7 mouse cellular contexts compared by ENCODE assay signal in the genomic region with DNA sequence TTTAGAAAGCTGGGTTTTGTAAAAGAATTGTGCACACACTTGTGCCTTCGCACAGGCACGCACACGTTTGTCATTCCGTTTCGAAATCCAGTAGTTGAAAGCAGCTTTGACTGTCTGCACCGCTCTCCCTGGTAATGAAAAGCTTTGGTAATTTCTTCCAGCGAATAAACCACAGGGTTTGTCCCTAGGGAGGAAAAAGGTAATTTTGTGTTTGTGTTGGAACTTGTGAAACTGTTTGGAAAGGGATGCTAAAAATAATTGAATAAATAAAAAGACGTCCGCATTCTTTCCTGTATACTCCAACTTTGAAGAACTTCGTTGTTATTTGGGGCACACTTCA. TPM values are rescaled to one million over a fixed set of nuclear protein-coding genes. Genes with fewer than 3 reads are reported as not detected.
DNase-seq lines count a peak whose midpoint lies in the region; ATAC-seq and TF ChIP-seq lines count a peak whose summit lies in the region.

No protein-coding gene starts in this region.

- H3K4me2 ChIP-seq in forebrain, postnatal 0 days (ENCODE audit: low read depth) = peak overlapping the region; percentile 75
- peak overlapping the region; percentile 86 for H3K4me2 ChIP-seq in liver, embryonic 16.5 days (ENCODE audit: low read depth, low read length)

- no peak for DNase-seq in forebrain, postnatal 0 days
- no peak for DNase-seq in embryo, embryonic 9.5 days (ENCODE audit: extremely low spot score)
- DNase-seq in spleen, adult 18-20 months = no peak
- no peak for DNase-seq in natural killer cell, adult 2 months (ENCODE audit: low spot score in 2 of 2)

- H3K79me3 ChIP-seq in C2C12 (ENCODE audit: low read depth) = peaks cover 11% of the 10 kb centered on the region

- peaks cover 25% of the 10 kb centered on the region for H3K79me2 ChIP-seq in C2C12 (ENCODE audit: control insufficient read depth, insufficient read depth)

- 11% methylated on average over 10 of the region's 10 CpGs for WGBS in forebrain, postnatal 0 days
- 3% methylated on average over 10 of the region's 10 CpGs for WGBS in liver, embryonic 16.5 days (ENCODE audit: insufficient replicate concordance)

- no peak for TF ChIP-seq EP300 in ES-Bruce4 (IDR thresholded peaks at IDR 0.05; ENCODE audit: insufficient read depth, low read depth, low read length)

- H3K4me1 ChIP-seq in ES-Bruce4 (ENCODE audit: control insufficient read depth, insufficient read depth, low read length) = no peaks in the 10 kb centered on the region
- H3K4me1 ChIP-seq in forebrain, postnatal 0 days (ENCODE audit: insufficient read depth) = 0 out of 2 replicates have a peak, but pooled peaks cover 9% of the 10 kb centered on the region
- H3K4me1 ChIP-seq in liver, embryonic 16.5 days (ENCODE audit: control insufficient read depth, low read depth, low read length) = peaks cover 20% of the 10 kb centered on the region

- no peak for TF ChIP-seq POLR2A in ES-Bruce4 (IDR thresholded peaks at IDR 0.05; ENCODE audit: insufficient read depth, low read length)

- H3K4me3 ChIP-seq in C2C12 (ENCODE audit: insufficient read depth, poor library complexity, severe bottlenecking) (peak overlapping the region; percentile 59), ES-Bruce4 (ENCODE audit: low read depth, low read length) (peak overlapping the region; percentile 97)
- H3K4me3 ChIP-seq in forebrain, postnatal 0 days (ENCODE audit: low read depth, low read length) = peak overlapping the region; percentile 57
- H3K4me3 ChIP-seq in liver, embryonic 16.5 days (ENCODE audit: low read depth, low read length) = peak overlapping the region; percentile 70

- 0 out of 2 replicates have a peak, but pooled peaks have one; percentile 12 for ATAC-seq in forebrain, postnatal 0 days
- ATAC-seq in liver, embryonic 16.5 days (ENCODE audit: low read depth) = peak; percentile 6; the same call in 1 of the 2 replicates

- no peaks in the 10 kb centered on the region for H3K27me3 ChIP-seq in C2C12 (ENCODE audit: control insufficient read depth, insufficient read depth, insufficient read length)
- no peaks in the 10 kb centered on the region for H3K27me3 ChIP-seq in ES-Bruce4 (ENCODE audit: control insufficient read depth, insufficient read depth, low read length, poor library complexity, severe bottlenecking)
- no peaks in the 10 kb centered on the region for H3K27me3 ChIP-seq in forebrain, postnatal 0 days (ENCODE audit: insufficient read depth, low read length)
- no peaks in the 10 kb centered on the region for H3K27me3 ChIP-seq in liver, embryonic 16.5 days (ENCODE audit: control insufficient read depth, insufficient read depth, low read depth, low read length)

- no peaks in the 10 kb centered on the region for H3K9me3 ChIP-seq in ES-Bruce4 (replicated peaks; ENCODE audit: control insufficient read depth, insufficient read depth, low read length, poor library complexity, severe bottlenecking)
- H3K9me3 ChIP-seq in forebrain, postnatal 0 days (ENCODE audit: low read length) = no peaks in the 10 kb centered on the region
- no peaks in the 10 kb centered on the region for H3K9me3 ChIP-seq in liver, embryonic 16.5 days (replicated peaks; ENCODE audit: control insufficient read depth, low read length)

- peak overlapping the region; percentile 30 for H3ac ChIP-seq in C2C12 (ENCODE audit: control insufficient read depth, insufficient read length, low read depth)

- H3K27ac ChIP-seq in ES-Bruce4 (ENCODE audit: insufficient read depth, low read length) = no peak overlapping the region
- no peak overlapping the region for H3K27ac ChIP-seq in forebrain, postnatal 0 days (ENCODE audit: low read depth, low read length)
- peak overlapping the region; percentile 73 for H3K27ac ChIP-seq in liver, embryonic 16.5 days (ENCODE audit: low read length)

- peak overlapping the region; percentile 38 for H3K9ac ChIP-seq in ES-Bruce4 (ENCODE audit: low read depth, poor library complexity, severe bottlenecking)
- H3K9ac ChIP-seq in forebrain, postnatal 0 days = peak overlapping the region; percentile 52
- H3K9ac ChIP-seq in liver, embryonic 16.5 days (ENCODE audit: low read depth, low read length) = peak overlapping the region; percentile 65

- TF ChIP-seq CTCF in C2C12 (IDR thresholded peaks at IDR 0.05; ENCODE audit: control insufficient read depth, insufficient read depth, insufficient read length) (no peak), ES-Bruce4 (IDR thresholded peaks at IDR 0.05; ENCODE audit: low read depth, low read length) (no peak)
- TF ChIP-seq CTCF in forebrain, postnatal 0 days (IDR thresholded peaks at IDR 0.05; ENCODE audit: low read depth) = no peak

- H3K36me3 ChIP-seq in C2C12 (ENCODE audit: control insufficient read depth, insufficient read depth) = no peaks in the 10 kb centered on the region
- H3K36me3 ChIP-seq in ES-Bruce4 (ENCODE audit: control insufficient read depth, insufficient read depth, low read length, poor library complexity, severe bottlenecking) = no peaks in the 10 kb centered on the region
- H3K36me3 ChIP-seq in forebrain, postnatal 0 days (ENCODE audit: insufficient read depth) = no peaks in the 10 kb centered on the region
- H3K36me3 ChIP-seq in liver, embryonic 16.5 days (ENCODE audit: control insufficient read depth, insufficient read depth) = no peaks in the 10 kb centered on the region

TF ChIP-seq in C2C12, 6 proteins besides CTCF, POLR2A, EP300 and RAD21:
- TF ChIP-seq USF1 (IDR thresholded peaks at IDR 0.05; ENCODE audit: low read depth) = no peak
- no peak for TF ChIP-seq CEBPB (IDR thresholded peaks at IDR 0.05; ENCODE audit: low read depth)
- TF ChIP-seq MYOD1 (IDR thresholded peaks at IDR 0.05; ENCODE audit: control insufficient read depth, insufficient read length, low read depth) = no peak
- TF ChIP-seq MYOG (IDR thresholded peaks at IDR 0.05; ENCODE audit: control insufficient read depth, extremely low read depth, insufficient read length) = no peak
- no peak for TF ChIP-seq FOSL1 (IDR thresholded peaks at IDR 0.05; ENCODE audit: insufficient read depth, low read length, poor library complexity, severe bottlenecking)
- no peak for TF ChIP-seq MAX (IDR thresholded peaks at IDR 0.05)

RNA-seq across cellular contexts. Expression of a gene that starts 35.7 kb away (rescaled TPM):
- polyA plus RNA-seq in C2C12 (2012; fragmentation: generic; extraction: Trizol) = 26.4 TPM
- 88.9 and 90.0 TPM in 2 replicates for polyA plus RNA-seq in ES-Bruce4 (2011; ENCODE audit: insufficient read depth, insufficient read length, low read depth, missing spikeins)
- 64.9 and 66.2 TPM in 2 replicates for total RNA-seq in forebrain, postnatal 0 days (2014; rRNA removed)
- polyA plus RNA-seq in forebrain, postnatal 0 days (2015; fragmentation: Nextera tagmentation; extraction: Ambion mirVana) = 158 TPM in 2 replicates
- 47.6 and 58.8 TPM in 2 replicates for polyA plus RNA-seq in liver, embryonic 16.5 days (2015; fragmentation: Nextera tagmentation; extraction: Ambion mirVana)
